28 mouse cellular contexts compared by ENCODE assay signal in genomic region chr1:89112544-89112943, GRCm38 (mm10). TPM values are rescaled to one million over a fixed set of nuclear protein-coding genes. Genes with fewer than 3 reads are reported as not detected.
DNase-seq lines count a peak whose midpoint lies in the region; ATAC-seq and TF ChIP-seq lines count a peak whose summit lies in the region.
"Had no signal": no experiment of that assay in that cellular context is flagged by ENCODE, and none has a peak within 500 bp of the region (broad histone marks: within the 10 kb centered on the region; RNA-seq: fewer than 3 reads in every experiment).

No protein-coding gene starts in this region.

- TF ChIP-seq EP300 in heart, postnatal 0 days (IDR thresholded peaks at IDR 0.05; ENCODE audit: low read depth) = no peak

- peak; percentile 35 for DNase-seq in gastrocnemius, adult 2 months
- no peak for DNase-seq in gastrocnemius, adult 8-10 months (ENCODE audit: low spot score in 2 of 2)
- no peak for DNase-seq in heart, adult 18-20 months
- peak; percentile 62 for DNase-seq in kidney, adult 18-20 months
- DNase-seq in kidney, postnatal 14 days = no peak
- no peak for DNase-seq in heart, postnatal 0 days (ENCODE audit: low spot score)
- DNase-seq: adrenal gland, postnatal 25 days; cerebellum, adult 18-20 months; cerebellum, postnatal 10 days; forebrain, postnatal 0 days; gastrocnemius, postnatal 14 days; layer of hippocampus, postnatal 36 days; left cerebral cortex, postnatal 4 days; liver, postnatal 0 days; lung, postnatal 36 days; right cerebral cortex, postnatal 25 days had no signal

- peak; percentile 18; the same call in 1 of the 2 replicates for ATAC-seq in heart, embryonic 13.5 days (ENCODE audit: extremely low read depth, insufficient number of reproducible peaks, low FRiP score, low TSS enrichment)
- no peak; the same call in 1 of the 2 replicates for ATAC-seq in heart, postnatal 0 days (ENCODE audit: insufficient read depth, low read depth)
- ATAC-seq: forebrain, postnatal 0 days; hindbrain, postnatal 0 days; intestine, embryonic 15.5 days; liver, embryonic 12.5 days; liver, postnatal 0 days; midbrain, embryonic 16.5 days; Patski had no signal

- H3K4me3 ChIP-seq in gastrocnemius, adult 2 months = no peak overlapping the region
- H3K4me3 ChIP-seq in heart, embryonic 13.5 days = no peak overlapping the region
- H3K4me3 ChIP-seq in heart, postnatal 0 days (ENCODE audit: low read depth, low read length) = no peak overlapping the region
- H3K4me3 ChIP-seq: embryonic facial prominence, embryonic 13.5 days; hindbrain, embryonic 12.5 days; intestine, embryonic 15.5 days; liver, embryonic 12.5 days; stomach, embryonic 15.5 days had no signal

- H3K9me3 ChIP-seq in heart, embryonic 13.5 days = no peaks in the 10 kb centered on the region
- H3K9me3 ChIP-seq in heart, postnatal 0 days (replicated peaks; ENCODE audit: control insufficient read depth, low read length) = no peaks in the 10 kb centered on the region
- H3K9me3 ChIP-seq: embryonic facial prominence, embryonic 13.5 days; hindbrain, embryonic 12.5 days; intestine, embryonic 15.5 days; liver, embryonic 12.5 days; stomach, embryonic 15.5 days had no signal

- intact Hi-C loops in gastrocnemius, adult 2 months (cut with DNase I) = no loop called here

- no peak overlapping the region for H3K9ac ChIP-seq in heart, embryonic 13.5 days
- H3K9ac ChIP-seq in heart, postnatal 0 days (replicated peaks; ENCODE audit: low read depth, low read length) = no peak overlapping the region
- H3K9ac ChIP-seq: embryonic facial prominence, embryonic 13.5 days; forebrain, postnatal 0 days; hindbrain, embryonic 12.5 days; intestine, embryonic 15.5 days; liver, embryonic 12.5 days; liver, postnatal 0 days; stomach, embryonic 15.5 days had no signal

- no peaks in the 10 kb centered on the region for H3K36me3 ChIP-seq in heart, embryonic 13.5 days
- H3K36me3 ChIP-seq in heart, postnatal 0 days (replicated peaks; ENCODE audit: control insufficient read depth, insufficient read depth, low read length) = peaks cover 13% of the 10 kb centered on the region
- H3K36me3 ChIP-seq: embryonic facial prominence, embryonic 13.5 days; hindbrain, embryonic 12.5 days; intestine, embryonic 15.5 days; liver, embryonic 12.5 days; stomach, embryonic 15.5 days had no signal

- no peak overlapping the region for H3K27ac ChIP-seq in gastrocnemius, adult 2 months
- H3K27ac ChIP-seq in heart, embryonic 13.5 days (replicated peaks) = peak overlapping the region; percentile 34
- H3K27ac ChIP-seq in heart, postnatal 0 days (ENCODE audit: low read depth) = peak overlapping the region; percentile 59; the same call in 1 of the 2 replicates
- H3K27ac ChIP-seq: embryonic facial prominence, embryonic 13.5 days; hindbrain, embryonic 12.5 days; hindbrain, postnatal 0 days; intestine, embryonic 15.5 days; liver, embryonic 12.5 days; stomach, embryonic 15.5 days had no signal

- H3K4me1 ChIP-seq in heart, embryonic 13.5 days = peaks cover 91% of the 10 kb centered on the region
- peaks cover 50% of the 10 kb centered on the region for H3K4me1 ChIP-seq in heart, postnatal 0 days (ENCODE audit: control insufficient read depth, insufficient read depth)

- no peak for TF ChIP-seq CTCF in gastrocnemius, adult 2 months (IDR thresholded peaks at IDR 0.05)
- no peak for TF ChIP-seq CTCF in heart, postnatal 0 days (IDR thresholded peaks at IDR 0.05; ENCODE audit: low read depth)

- no peak overlapping the region for H3K4me2 ChIP-seq in heart, embryonic 13.5 days
- no peak overlapping the region for H3K4me2 ChIP-seq in heart, postnatal 0 days (ENCODE audit: low read depth, low read length)
- H3K4me2 ChIP-seq: embryonic facial prominence, embryonic 13.5 days; hindbrain, embryonic 12.5 days; intestine, embryonic 15.5 days; liver, embryonic 12.5 days; midbrain, embryonic 11.5 days; stomach, embryonic 15.5 days had no signal

- H3K27me3 ChIP-seq in heart, embryonic 13.5 days (replicated peaks) = no peaks in the 10 kb centered on the region
- H3K27me3 ChIP-seq in heart, postnatal 0 days (ENCODE audit: control insufficient read depth, insufficient read depth, low read length) = no peaks in the 10 kb centered on the region
- H3K27me3 ChIP-seq: embryonic facial prominence, embryonic 13.5 days; hindbrain, embryonic 12.5 days; intestine, embryonic 15.5 days; liver, embryonic 12.5 days; Patski; stomach, embryonic 15.5 days had no signal

- 56% methylated on average over 1 of the region's 1 CpGs for WGBS in heart, embryonic 13.5 days
- 33% methylated on average over 1 of the region's 1 CpGs for WGBS in heart, postnatal 0 days

RNA-seq across cellular contexts. Expression of gene Sh3bp4, which starts 42.3 kb away (rescaled TPM):
- total RNA-seq in gastrocnemius, adult 2 months (2021) = 1 to 10 TPM; 2.1 to 4.0 TPM
- total RNA-seq in gastrocnemius, adult 8-10 months (2022) = 1 to 10 TPM; 1.5 to 2.2 (median 2.1) TPM
- polyA plus RNA-seq in heart, embryonic 13.5 days (2015; fragmentation: Nextera tagmentation; extraction: Ambion mirVana) = 19.2 and 19.6 TPM in 2 replicates
- 10 to 100 TPM; 11.2 TPM for total RNA-seq in heart, adult 18-20 months (2021)
- total RNA-seq in heart, postnatal 0 days (2014; rRNA removed; ENCODE audit: low replicate concordance) = 50.6 and 74.8 TPM in 2 replicates
- 11.0 and 15.1 TPM in 2 replicates for polyA plus RNA-seq in heart, postnatal 0 days (2015; fragmentation: Nextera tagmentation; extraction: Ambion mirVana)
- total RNA-seq: MEL; neutrophil, adult 5-6 weeks had no signal

Comparison
In these comparisons a context has a peak if more than half of its experiments do, and no peak if none do; other contexts are left out.
1. DNase-seq: peak in gastrocnemius, adult 2 months (single experiment) and kidney, adult 18-20 months (single experiment); none in gastrocnemius, adult 8-10 months (0 of 2), heart, adult 18-20 months (0 of 2), kidney, postnatal 14 days (single experiment) and heart, postnatal 0 days (single experiment).